Mouse (Mus musculus) megakaryocyte, adult 5-6 weeks (primary cell): ENCODE data around the gene Zc3h7a. TPM values are rescaled to one million over a fixed set of nuclear protein-coding genes. Genes with fewer than 3 reads are reported as not detected.
"Not testable (repeated sequence)": the region's sequence is repeated elsewhere in the genome, so short reads cannot be mapped to it uniquely, and the experiment has no call there.

Experiments
- ATAC-seq: 2 replicates; pipeline ENCODE4 v1.8.0; 2016; ENCODE audit warnings: mild to moderate bottlenecking, inconsistent platforms; ENCODE audit not compliant: poor library complexity, severe bottlenecking
- total RNA-seq, 2 experiments: library from RNA; stranded (forward) in 1 of 2; stranded (reverse) in 1 of 2; fragments of 153-499, 151-499 nt in 1 of 2; fragments of 221-1000, 200-1000 nt in 1 of 2; gene quantifications; 2 replicates each; pipeline versions ENCODE4 v1.2.3 to v1.2.4; 2015 to 2017

Gene Zc3h7a
- total RNA-seq, 2 experiments from 2014 or later = 161 to 221 TPM

- not testable (repeated sequence) for ATAC-seq
Measured at GRCm38 (mm10) chr16:11143706-11144483, 32.3 kb downstream of the Zc3h7a start.

GRCm38 (mm10) chr16:11134348-11135344 is 41.5 kb downstream of the Zc3h7a start, which contains the start of gene Txndc11:
Gene Txndc11 (minus strand): TSS chr16:11134650.
- peak; percentile 93 for ATAC-seq

- 0 out of 2 replicates have a peak, but pooled peaks have one; percentile 1 for ATAC-seq
Measured at GRCm38 (mm10) chr16:11133476-11134347, 42.5 kb downstream of the Zc3h7a start.

- no peak for ATAC-seq
Measured at GRCm38 (mm10) chr16:11132839-11133238, 43.4 kb downstream of the Zc3h7a start.

- no peak for ATAC-seq
Measured at GRCm38 (mm10) chr16:11128301-11128700, 47.9 kb downstream of the Zc3h7a start.

GRCm38 (mm10) chr16:11125371-11125770 is 50.8 kb downstream of the Zc3h7a start:
- ATAC-seq = no peak

- no peak for ATAC-seq
Measured at GRCm38 (mm10) chr16:11124110-11124509, 52.1 kb downstream of the Zc3h7a start.

- ATAC-seq = no peak
Measured at GRCm38 (mm10) chr16:11122625-11123024, 53.6 kb downstream of the Zc3h7a start.

- ATAC-seq = 0 out of 2 replicates have a peak, but pooled peaks have one; percentile 40
Measured at GRCm38 (mm10) chr16:11109198-11109740, 66.9 kb downstream of the Zc3h7a start.

- no peak for ATAC-seq
Measured at GRCm38 (mm10) chr16:11104905-11105304, 71.3 kb downstream of the Zc3h7a start.

- no peak for ATAC-seq
Measured at GRCm38 (mm10) chr16:11097301-11097700, 78.9 kb downstream of the Zc3h7a start.

GRCm38 (mm10) chr16:11093717-11094386 is 82.3 kb downstream of the Zc3h7a start:
- no peak for ATAC-seq

GRCm38 (mm10) chr16:11092523-11092922 is 83.7 kb downstream of the Zc3h7a start:
- no peak for ATAC-seq

- ATAC-seq = no peak
Measured at GRCm38 (mm10) chr16:11092061-11092460, 84.1 kb downstream of the Zc3h7a start.

GRCm38 (mm10) chr16:11090836-11091570 is 85.2 kb downstream of the Zc3h7a start:
- ATAC-seq = no peak

- no peak for ATAC-seq
Measured at GRCm38 (mm10) chr16:11086856-11087588, 89.2 kb downstream of the Zc3h7a start.
